Mouse (Mus musculus) forebrain, embryonic 11.5 days (tissue): Measurements from ENCODE around the gene Cmklr1. TPM values are rescaled to one million over a fixed set of nuclear protein-coding genes. Genes with fewer than 3 reads are reported as not detected.

Experiments used
- ATAC-seq: fragments of 200-750 bp; cut with Nextera tagmentation; replicated peaks from 2 replicates; pipeline ENCODE4 v1.8.0; 2017; ENCODE audit warnings: moderate TSS enrichment; ENCODE audit not compliant: low FRiP score
- DNase-seq: peaks from one replicate; pipeline ENCODE4 v3.0.0-alpha.2; 2017; ENCODE audit warnings: low spot score
- H3K27ac ChIP-seq: fragments of 300-500 bp; sonication (generic); 2 replicates; pipeline ENCODE4 v1.5.1; 2014; ENCODE audit warnings: low read depth, low read length
- H3K27me3 ChIP-seq: fragments of 300-500 bp; sonication (generic); 2 replicates; pipeline ENCODE4 v1.6.1; 2014; ENCODE audit warnings: mild to moderate bottlenecking, low read length, mixed read lengths; ENCODE audit not compliant: control insufficient read depth, insufficient read depth
- H3K36me3 ChIP-seq: fragments of 300-500 bp; sonication (generic); 2 replicates; pipeline ENCODE4 v1.6.1; 2014; ENCODE audit warnings: mild to moderate bottlenecking, low read length, moderate library complexity, mixed read lengths; ENCODE audit not compliant: control insufficient read depth, insufficient read depth
- H3K4me1 ChIP-seq: fragments of 300-500 bp; sonication (generic); replicated peaks from 2 replicates; pipeline ENCODE4 v1.6.1; 2014; ENCODE audit warnings: low read length, mixed read lengths; ENCODE audit not compliant: control insufficient read depth, insufficient read depth
- H3K4me2 ChIP-seq: fragments of 300-500 bp; sonication (generic); 2 replicates; pipeline ENCODE4 v1.6.1; 2014; ENCODE audit warnings: low read depth, mild to moderate bottlenecking, low read length, moderate library complexity, mixed read lengths; ENCODE audit not compliant: severe bottlenecking
- H3K4me3 ChIP-seq: fragments of 300-500 bp; sonication (generic); 2 replicates; pipeline ENCODE4 v1.5.1; 2014; ENCODE audit warnings: low read depth, low read length
- H3K9ac ChIP-seq: fragments of 300-500 bp; sonication (generic); 2 replicates; pipeline ENCODE4 v1.6.1; 2014; ENCODE audit warnings: low read length
- H3K9me3 ChIP-seq: fragments of 300-500 bp; sonication (generic); 2 replicates; pipeline ENCODE4 v1.6.1; 2016; ENCODE audit warnings: low read length, mixed read lengths; ENCODE audit not compliant: control insufficient read depth
- WGBS: fragments of 180-500 bp; shearing (Covaris S2); extraction: QIAGEN DNeasy Blood & Tissue Kit; methylation state at CpG from one replicate; pipeline ENCODE4 v1.1.7; 2014; 5-methylcytosine and 5-hydroxymethylcytosine counted together
- polyA plus RNA-seq: library from polyadenylated mRNA; unstranded; fragments of >200 nt; fragmentation: Nextera tagmentation; extraction: Ambion mirVana; gene quantifications from 2 replicates; pipeline ENCODE4 v1.2.1, GENCODE M21; 2014

Gene Cmklr1
- polyA plus RNA-seq, 1 experiment from 2014 or later = 1.1 TPM

DNA sequence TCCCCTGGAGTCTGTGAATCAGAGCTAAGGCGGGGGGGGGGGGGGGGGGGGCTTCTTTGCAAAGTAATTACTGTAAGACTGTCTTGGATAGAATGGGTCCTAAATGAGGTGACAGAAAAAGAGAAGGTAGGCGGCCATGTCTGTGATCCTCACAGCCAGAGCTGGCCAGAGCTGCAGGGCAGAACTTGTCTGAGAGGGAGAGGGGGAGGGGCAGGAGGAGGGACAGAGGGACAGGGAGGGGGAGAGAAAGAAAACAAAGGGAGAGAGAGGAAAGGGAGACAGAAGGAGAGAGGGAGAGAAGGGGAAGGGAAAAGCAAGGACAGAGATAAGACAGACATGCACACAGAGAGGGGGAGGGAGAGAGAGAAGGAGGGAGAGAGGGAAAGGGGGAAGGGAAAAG, 27.2 kb downstream of the Cmklr1 start:
- no peak overlapping the region for H3K4me3 ChIP-seq
- H3K4me2 ChIP-seq = no peak overlapping the region
- H3K27me3 ChIP-seq = no peaks in the 10 kb centered on the region
- ATAC-seq (no peak), DNase-seq (no peak)
- H3K9ac ChIP-seq = no peak overlapping the region
- no peaks in the 10 kb centered on the region; the same call in 1 of the 2 replicates for H3K4me1 ChIP-seq
- no peaks in the 10 kb centered on the region for H3K9me3 ChIP-seq
- no peak overlapping the region for H3K27ac ChIP-seq
- no peaks in the 10 kb centered on the region for H3K36me3 ChIP-seq
- WGBS = 14% methylated on average over 2 of the region's 2 CpGs

- H3K36me3 ChIP-seq = no peaks in the 10 kb centered on the region
- ATAC-seq (no peak), DNase-seq (no peak)
- no peaks in the 10 kb centered on the region; the same call in 1 of the 2 replicates for H3K4me1 ChIP-seq
- H3K9me3 ChIP-seq = no peaks in the 10 kb centered on the region
- no peaks in the 10 kb centered on the region for H3K27me3 ChIP-seq
- no peak overlapping the region for H3K4me3 ChIP-seq
- H3K9ac ChIP-seq = no peak overlapping the region
- 81% methylated on average over 7 of the region's 7 CpGs for WGBS
- H3K4me2 ChIP-seq = no peak overlapping the region
- H3K27ac ChIP-seq = no peak overlapping the region
Observed at GRCm38 (mm10) chr5:113620999-113621398, 29.2 kb downstream of the Cmklr1 start.

GRCm38 (mm10) chr5:113620130-113620716, 30.0 kb downstream of the Cmklr1 start:
- Histone ChIP-seq H3K4me3 (no peak overlapping the region), H3K36me3 (no peaks in the 10 kb centered on the region), H3K9me3 (no peaks in the 10 kb centered on the region), H3K4me2 (no peak overlapping the region), H3K27me3 (no peaks in the 10 kb centered on the region), H3K4me1 (no peaks in the 10 kb centered on the region; the same call in 1 of the 2 replicates), H3K9ac (no peak overlapping the region), H3K27ac (no peak overlapping the region)
- 78% methylated on average over 16 of the region's 16 CpGs for WGBS
- DNase-seq (no peak), ATAC-seq (no peak)

DNA sequence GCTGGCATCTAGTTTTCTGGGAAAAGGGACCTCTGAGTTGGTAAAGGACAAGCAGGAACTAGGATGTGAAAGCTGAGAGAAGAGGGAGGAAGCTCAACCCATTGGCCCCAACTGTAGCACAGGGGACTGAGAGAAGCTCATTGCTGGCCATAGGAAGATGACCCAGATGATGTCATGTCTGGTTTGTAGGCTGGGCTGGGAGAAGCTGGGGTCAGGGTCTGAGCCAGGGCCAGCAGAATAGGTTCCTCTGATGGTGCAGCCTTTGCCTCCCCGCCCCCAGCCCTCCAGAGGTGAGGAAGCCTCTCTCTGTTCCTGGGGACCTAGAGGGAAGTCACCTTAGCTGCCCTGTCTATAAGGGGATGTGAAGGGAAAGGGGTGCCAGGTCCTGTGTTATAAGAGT, 31.1 kb downstream of the Cmklr1 start:
- Histone ChIP-seq H3K27ac (no peak overlapping the region), H3K9ac (no peak overlapping the region), H3K27me3 (no peaks in the 10 kb centered on the region)

DNA sequence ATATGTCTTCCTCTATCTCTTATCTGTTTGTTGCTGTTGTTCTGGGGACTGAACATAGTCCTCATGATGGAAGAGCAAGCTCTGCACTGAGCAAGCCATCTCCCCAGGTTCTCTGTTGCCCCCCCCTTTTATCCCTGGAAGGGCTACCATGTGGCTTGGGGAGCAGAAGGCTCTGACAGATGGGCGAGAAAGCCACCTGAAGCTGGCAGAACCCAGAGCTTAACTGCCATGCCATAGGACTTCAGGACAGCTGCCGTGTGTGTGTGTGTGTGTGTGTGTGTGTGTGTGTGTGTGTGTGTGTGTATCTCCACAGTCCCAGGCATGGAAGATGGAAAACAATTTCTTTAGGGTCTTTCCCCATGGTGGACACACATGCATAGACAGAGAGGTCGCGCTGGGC, 31.5 kb downstream of the Cmklr1 start:
- Histone ChIP-seq H3K9me3 (no peaks in the 10 kb centered on the region), H3K36me3 (no peaks in the 10 kb centered on the region), H3K27me3 (no peaks in the 10 kb centered on the region), H3K4me3 (no peak overlapping the region), H3K9ac (no peak overlapping the region), H3K4me1 (no peaks in the 10 kb centered on the region; the same call in 1 of the 2 replicates), H3K4me2 (no peak overlapping the region), H3K27ac (no peak overlapping the region)
- WGBS = 92% methylated on average over 4 of the region's 4 CpGs
- ATAC-seq (no peak), DNase-seq (no peak)

More for the DNA sequence above, 31.1 kb downstream of the Cmklr1 start:
- no peak for DNase-seq
- Histone ChIP-seq H3K4me3 (no peak overlapping the region), H3K36me3 (no peaks in the 10 kb centered on the region), H3K4me1 (no peaks in the 10 kb centered on the region; the same call in 1 of the 2 replicates), H3K4me2 (no peak overlapping the region), H3K9me3 (no peaks in the 10 kb centered on the region)
- ATAC-seq = no peak
- WGBS = 95% methylated on average over 1 of the region's 1 CpGs

GRCm38 (mm10) chr5:113611771-113612233, 38.4 kb downstream of the Cmklr1 start:
- H3K27ac ChIP-seq = no peak overlapping the region

GRCm38 (mm10) chr5:113611131-113611530, 39.1 kb downstream of the Cmklr1 start:
- ATAC-seq (no peak), DNase-seq (no peak)
- no peaks in the 10 kb centered on the region for H3K36me3 ChIP-seq
- H3K9me3 ChIP-seq = no peaks in the 10 kb centered on the region
- H3K4me1 ChIP-seq = no peaks in the 10 kb centered on the region
- H3K4me3 ChIP-seq = no peak overlapping the region
- no peaks in the 10 kb centered on the region for H3K27me3 ChIP-seq
- H3K4me2 ChIP-seq = no peak overlapping the region
- no peak overlapping the region for H3K27ac ChIP-seq
- H3K9ac ChIP-seq = no peak overlapping the region
- WGBS = 85% methylated on average over 6 of the region's 6 CpGs

More at GRCm38 (mm10) chr5:113611771-113612233, 38.4 kb downstream of the Cmklr1 start:
- Histone ChIP-seq H3K4me3 (no peak overlapping the region), H3K9me3 (no peaks in the 10 kb centered on the region), H3K4me2 (no peak overlapping the region), H3K36me3 (no peaks in the 10 kb centered on the region), H3K4me1 (no peaks in the 10 kb centered on the region), H3K9ac (no peak overlapping the region), H3K27me3 (no peaks in the 10 kb centered on the region)
- ATAC-seq (no peak), DNase-seq (no peak)
- WGBS = 84% methylated on average over 12 of the region's 12 CpGs

DNA sequence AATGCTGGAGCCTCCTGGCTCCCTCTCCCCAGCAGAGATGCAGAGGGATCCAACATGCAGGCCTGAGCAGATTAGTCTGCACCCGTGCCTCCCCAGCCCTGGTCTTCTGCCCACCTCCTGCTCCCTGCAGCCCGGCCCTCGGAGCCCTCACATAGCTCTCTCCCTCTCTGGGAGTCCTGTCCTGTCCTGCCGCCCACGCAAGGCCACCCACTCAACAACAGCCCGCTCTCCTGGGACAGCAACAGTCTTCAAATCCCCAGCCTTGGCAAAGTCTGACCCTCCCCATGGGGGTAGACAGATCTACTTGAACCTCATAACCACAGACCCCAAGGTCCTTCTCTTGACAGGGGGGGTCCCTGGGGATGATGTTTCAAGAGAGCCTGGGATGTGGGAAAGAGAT, 39.7 kb downstream of the Cmklr1 start:
- Histone ChIP-seq H3K27me3 (no peaks in the 10 kb centered on the region), H3K9ac (no peak overlapping the region), H3K4me3 (no peak overlapping the region), H3K27ac (no peak overlapping the region), H3K36me3 (no peaks in the 10 kb centered on the region), H3K4me2 (no peak overlapping the region), H3K9me3 (no peaks in the 10 kb centered on the region), H3K4me1 (no peaks in the 10 kb centered on the region)
- DNase-seq (no peak), ATAC-seq (no peak)
- 60% methylated on average over 6 of the region's 6 CpGs for WGBS

DNA sequence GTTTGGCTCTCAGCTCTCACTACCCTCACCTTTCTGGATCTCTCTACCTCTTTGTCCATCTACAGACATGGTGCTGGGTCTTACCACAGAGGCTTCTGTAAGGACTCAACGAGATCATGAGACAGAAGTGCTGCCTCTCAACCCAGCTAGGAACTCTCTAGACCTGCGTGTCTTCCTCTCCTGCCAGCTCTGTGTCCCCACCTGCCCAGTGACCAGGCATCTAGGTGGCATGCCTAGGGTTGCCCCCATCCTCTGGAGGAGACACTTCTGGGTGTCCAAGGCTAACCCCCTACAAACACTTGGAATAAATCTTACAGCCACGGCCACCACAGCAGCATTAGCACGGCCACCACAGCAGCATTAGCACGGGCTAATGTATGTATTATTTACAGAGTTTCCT, 40.3 kb downstream of the Cmklr1 start:
- no peak overlapping the region for H3K9ac ChIP-seq
- no peak overlapping the region for H3K27ac ChIP-seq
- H3K4me3 ChIP-seq = no peak overlapping the region
- DNase-seq (no peak), ATAC-seq (no peak)
- H3K4me1 ChIP-seq = no peaks in the 10 kb centered on the region
- WGBS = 81% methylated on average over 5 of the region's 5 CpGs
- H3K36me3 ChIP-seq = no peaks in the 10 kb centered on the region
- H3K9me3 ChIP-seq = no peaks in the 10 kb centered on the region
- no peaks in the 10 kb centered on the region for H3K27me3 ChIP-seq
- no peak overlapping the region for H3K4me2 ChIP-seq
